Mouse (Mus musculus) C2C12 (cell line): ENCODE measurements around the gene Hsdl2. TPM values are rescaled to one million over a fixed set of nuclear protein-coding genes. Genes with fewer than 3 reads are reported as not detected.

Experiments used
- H3K27me3 ChIP-seq: one replicate; pipeline ENCODE4 v1.6.1; 2011; ENCODE audit not compliant: control insufficient read depth, insufficient read depth, insufficient read length
- H3K36me3 ChIP-seq: one replicate; pipeline ENCODE4 v1.6.1; 2011; ENCODE audit not compliant: control insufficient read depth, insufficient read depth
- H3K4me3 ChIP-seq: one replicate; pipeline ENCODE4 v1.5.1; 2011; ENCODE audit warnings: mild to moderate bottlenecking, control low read depth; ENCODE audit not compliant: poor library complexity, insufficient read depth, severe bottlenecking
- H3K79me2 ChIP-seq: one replicate; pipeline ENCODE4 v1.6.1; 2011; ENCODE audit not compliant: control insufficient read depth, insufficient read depth
- H3K79me3 ChIP-seq: one replicate; pipeline ENCODE4 v1.6.1; 2011; ENCODE audit warnings: low read depth, control low read depth
- H3ac ChIP-seq: one replicate; pipeline ENCODE3; 2011; ENCODE audit warnings: low read depth; ENCODE audit not compliant: control insufficient read depth, insufficient read length
- CEBPB ChIP-seq: IDR thresholded peaks from one replicate; pipeline ENCODE4 v1.6.1; 2011; ENCODE audit warnings: low read depth, mild to moderate bottlenecking, control low read depth, moderate library complexity
- CTCF ChIP-seq: IDR thresholded peaks from one replicate; pipeline ENCODE4 v1.5.1; 2011; ENCODE audit not compliant: control insufficient read depth, insufficient read depth, insufficient read length
- FOSL1 ChIP-seq: IDR thresholded peaks from one replicate; pipeline ENCODE4 v1.8.0; 2011; ENCODE audit warnings: mild to moderate bottlenecking, low read length; ENCODE audit not compliant: poor library complexity, insufficient read depth, severe bottlenecking
- MAX ChIP-seq: IDR thresholded peaks from one replicate; pipeline ENCODE4 v1.6.1; 2011; ENCODE audit warnings: mild to moderate bottlenecking, control low read depth
- MYOD1 ChIP-seq: IDR thresholded peaks from one replicate; pipeline ENCODE4 v1.6.1; 2011; ENCODE audit warnings: low read depth; ENCODE audit not compliant: control insufficient read depth, insufficient read length
- MYOG ChIP-seq: IDR thresholded peaks from one replicate; pipeline ENCODE4 v1.6.1; 2011; ENCODE audit not compliant: control insufficient read depth, insufficient read length; ENCODE audit errors: extremely low read depth
- USF1 ChIP-seq: IDR thresholded peaks from one replicate; pipeline ENCODE4 v1.6.1; 2011; ENCODE audit warnings: low read depth, mild to moderate bottlenecking, control low read depth, moderate library complexity
- polyA plus RNA-seq: library from polyadenylated mRNA; unstranded; fragments of >200 nt; fragmentation: generic; extraction: Trizol; gene quantifications from one replicate; pipeline ENCODE4 v1.2.1, GENCODE M21; 2012; ENCODE audit warnings: missing spikeins

Gene Hsdl2
- polyA plus RNA-seq, 1 experiment: 6.3 TPM

- no peak overlapping the region for H3K4me3 ChIP-seq
- H3K27me3 ChIP-seq: no peaks in the 10 kb centered on the region
- no peak overlapping the region for H3ac ChIP-seq
- H3K36me3 ChIP-seq: no peaks in the 10 kb centered on the region
- no peaks in the 10 kb centered on the region for H3K79me2 ChIP-seq
- TF ChIP-seq MYOG: no peak
- no peak for TF ChIP-seq USF1
- no peak for TF ChIP-seq MYOD1
- no peak for TF ChIP-seq FOSL1
- no peak for TF ChIP-seq CEBPB
- TF ChIP-seq CTCF: no peak
- TF ChIP-seq MAX: no peak
- no peaks in the 10 kb centered on the region for H3K79me3 ChIP-seq
Observed at GRCm38 (mm10) chr4:59649119-59649518, 67.8 kb downstream of the Hsdl2 start.

- TF ChIP-seq MAX (no peak), CTCF (no peak), USF1 (no peak), FOSL1 (no peak), MYOG (no peak), CEBPB (no peak), MYOD1 (no peak)
Observed at GRCm38 (mm10) chr4:59652166-59652681, 70.9 kb downstream of the Hsdl2 start.

DNA sequence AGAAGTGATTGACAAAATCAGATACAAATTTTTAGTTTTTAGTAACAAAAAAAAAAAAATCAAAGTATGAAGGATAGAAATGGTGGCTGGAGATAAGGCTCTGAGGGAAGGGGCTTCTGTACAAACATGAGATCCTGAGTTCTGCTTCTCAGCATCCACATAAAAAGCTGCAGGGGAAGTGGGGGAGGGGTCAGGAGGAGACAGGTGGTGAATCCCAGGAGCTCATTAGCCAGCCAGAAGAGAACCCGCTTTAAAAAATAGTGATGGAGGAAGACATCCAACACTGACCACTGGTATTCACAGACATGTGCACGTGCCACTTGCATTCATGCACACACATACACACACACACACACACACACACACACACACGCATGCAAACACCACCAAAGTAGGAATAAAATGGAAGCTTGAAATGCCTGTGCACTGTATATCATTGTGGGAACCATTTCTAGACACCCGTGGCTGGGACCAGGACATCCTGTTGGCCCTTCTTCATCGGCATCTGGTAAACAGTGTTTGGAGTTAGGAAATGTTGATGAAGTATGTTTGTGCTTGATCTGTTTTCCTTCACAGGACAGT is 74.8 kb downstream of the Hsdl2 start:
- H3K79me3 ChIP-seq: no peaks in the 10 kb centered on the region
- no peak overlapping the region for H3ac ChIP-seq
- H3K4me3 ChIP-seq: no peak overlapping the region
- no peaks in the 10 kb centered on the region for H3K79me2 ChIP-seq
- no peak for TF ChIP-seq CTCF
- TF ChIP-seq FOSL1: no peak
- TF ChIP-seq CEBPB: no peak
- TF ChIP-seq MAX: no peak
- TF ChIP-seq MYOG: no peak
- TF ChIP-seq USF1: no peak
- no peak for TF ChIP-seq MYOD1
- no peaks in the 10 kb centered on the region for H3K27me3 ChIP-seq
- no peaks in the 10 kb centered on the region for H3K36me3 ChIP-seq

More at GRCm38 (mm10) chr4:59652166-59652681, 70.9 kb downstream of the Hsdl2 start:
- no peaks in the 10 kb centered on the region for H3K79me3 ChIP-seq
- H3ac ChIP-seq: no peak overlapping the region
- H3K27me3 ChIP-seq: no peaks in the 10 kb centered on the region
- no peaks in the 10 kb centered on the region for H3K79me2 ChIP-seq
- H3K36me3 ChIP-seq: no peaks in the 10 kb centered on the region
- H3K4me3 ChIP-seq: no peak overlapping the region

- Histone ChIP-seq H3K4me3 (no peak overlapping the region), H3ac (no peak overlapping the region), H3K27me3 (no peaks in the 10 kb centered on the region)
Observed at GRCm38 (mm10) chr4:59662163-59662562, 80.8 kb downstream of the Hsdl2 start.

DNA sequence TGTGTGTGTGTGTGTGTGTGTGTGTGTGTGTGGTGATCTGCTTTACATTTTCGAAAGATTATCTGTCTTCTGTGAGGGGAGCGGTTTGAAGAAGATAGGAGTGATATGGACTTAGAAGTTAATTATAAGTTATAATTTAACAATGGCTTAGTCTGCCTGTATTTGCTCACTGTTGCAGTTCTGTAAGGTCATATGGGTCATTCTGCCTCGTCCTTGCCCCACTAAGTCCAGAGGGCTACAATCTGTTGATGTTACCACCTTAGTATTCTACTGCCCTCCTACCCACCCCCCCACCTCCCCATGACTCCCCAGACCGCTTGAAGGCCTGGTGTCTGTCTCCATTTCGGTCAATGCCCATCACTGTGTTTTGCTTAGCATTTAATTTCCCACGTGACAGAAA is 82.1 kb downstream of the Hsdl2 start:
- no peaks in the 10 kb centered on the region for H3K79me3 ChIP-seq
- no peaks in the 10 kb centered on the region for H3K36me3 ChIP-seq
- H3K79me2 ChIP-seq: no peaks in the 10 kb centered on the region
- no peak overlapping the region for H3K4me3 ChIP-seq
- H3ac ChIP-seq: no peak overlapping the region
- TF ChIP-seq CEBPB (no peak), FOSL1 (no peak), CTCF (no peak), USF1 (no peak), MYOD1 (no peak), MAX (no peak), MYOG (no peak)
- no peaks in the 10 kb centered on the region for H3K27me3 ChIP-seq

More at GRCm38 (mm10) chr4:59662163-59662562, 80.8 kb downstream of the Hsdl2 start:
- TF ChIP-seq MYOG (no peak), FOSL1 (no peak), USF1 (no peak), MYOD1 (no peak), MAX (no peak), CEBPB (no peak), CTCF (no peak)
- no peaks in the 10 kb centered on the region for H3K79me2 ChIP-seq
- H3K79me3 ChIP-seq: no peaks in the 10 kb centered on the region
- no peaks in the 10 kb centered on the region for H3K36me3 ChIP-seq
